Mouse (Mus musculus) hindbrain, postnatal 0 days (tissue): Measurements from ENCODE around the gene Hdac4. TPM values are rescaled to one million over a fixed set of nuclear protein-coding genes. Genes with fewer than 3 reads are reported as not detected.

ENCODE experiments used
- ATAC-seq: fragments of 200-750 bp; cut with Nextera tagmentation; 2 replicates; pipeline ENCODE4 v1.8.0; 2017; ENCODE audit warnings: mild to moderate bottlenecking, moderate TSS enrichment, moderate library complexity
- DNase-seq: peaks from one replicate; pipeline ENCODE4 v3.0.0-alpha.2; 2015; ENCODE audit warnings: low spot score
- H3K27ac ChIP-seq: fragments of 300-500 bp; sonication (generic); 2 replicates; pipeline ENCODE4 v1.5.1; 2014; ENCODE audit warnings: mild to moderate bottlenecking
- H3K27me3 ChIP-seq: fragments of 300-500 bp; sonication (generic); 2 replicates; pipeline ENCODE4 v1.6.1; 2014; ENCODE audit warnings: low read length, mixed read lengths; ENCODE audit not compliant: insufficient read depth
- H3K36me3 ChIP-seq: fragments of 300-500 bp; sonication (generic); 2 replicates; pipeline ENCODE4 v1.6.1; 2014; ENCODE audit warnings: low read length, mixed read lengths; ENCODE audit not compliant: insufficient read depth
- H3K4me1 ChIP-seq: fragments of 300-500 bp; sonication (generic); 2 replicates; pipeline ENCODE4 v1.6.1; 2014; ENCODE audit warnings: antibody characterized with exemption, low read length, mixed read lengths; ENCODE audit not compliant: insufficient read depth
- H3K4me2 ChIP-seq: fragments of 300-500 bp; sonication (generic); 2 replicates; pipeline ENCODE4 v1.6.1; 2014; ENCODE audit warnings: low read depth, mild to moderate bottlenecking, low read length, moderate library complexity, mixed read lengths
- H3K4me3 ChIP-seq: fragments of 300-500 bp; sonication (generic); 2 replicates; pipeline ENCODE4 v1.5.1; 2014; ENCODE audit warnings: low read length
- H3K9ac ChIP-seq: fragments of 300-500 bp; sonication (generic); replicated peaks from 2 replicates; pipeline ENCODE4 v1.6.1; 2014; ENCODE audit warnings: mild to moderate bottlenecking, low read length, moderate library complexity, mixed read lengths
- H3K9me3 ChIP-seq: fragments of 300-500 bp; sonication (generic); 2 replicates; pipeline ENCODE4 v1.6.1; 2016; ENCODE audit warnings: low read length, mixed read lengths
- CTCF ChIP-seq: IDR thresholded peaks from 2 replicates; pipeline ENCODE4 v1.5.1; 2016; ENCODE audit warnings: antibody characterized with exemption, control low read depth, low read depth
- WGBS: fragments of 180-500 bp; shearing (Covaris S2); extraction: QIAGEN DNeasy Blood & Tissue Kit; methylation state at CpG from one replicate; pipeline ENCODE4 v1.1.7; 2014; 5-methylcytosine and 5-hydroxymethylcytosine counted together
- polyA plus RNA-seq: library from polyadenylated mRNA; unstranded; fragments of >200 nt; fragmentation: Nextera tagmentation; extraction: Ambion mirVana; gene quantifications from 2 replicates; pipeline ENCODE4 v1.2.1, GENCODE M21; 2015
- total RNA-seq: library from RNA; depleted of rRNA; stranded (reverse); fragments of >200 nt; gene quantifications from 2 replicates; pipeline ENCODE4 v1.2.3, GENCODE M21; 2014; rRNA removed

Gene Hdac4
- total RNA-seq (67.9 and 71.2 TPM in 2 replicates), polyA plus RNA-seq (20.2 and 22.8 TPM in 2 replicates)

- Histone ChIP-seq H3K4me1 (peaks cover 6% of the 10 kb centered on the region; the same call in 1 of the 2 replicates), H3K4me3 (no peak within 1 kb of the TSS), H3K27me3 (no peaks in the 10 kb centered on the region), H3K9ac (no peak within 1 kb of the TSS), H3K9me3 (no peaks in the 10 kb centered on the region), H3K4me2 (no peak within 1 kb of the TSS), H3K27ac (no peak within 1 kb of the TSS), H3K36me3 (no peaks in the 10 kb centered on the region)
- peak; percentile 72 for ATAC-seq
- 42% methylated on average over 13 of the region's 13 CpGs for WGBS
- no peak for TF ChIP-seq CTCF
- DNase-seq, result peak; percentile 79
Measured at GRCm38 (mm10) chr1:92195360-92196149, at the start of gene Hdac4. TSS of gene Hdac4 (minus strand) at chr1:92195699.

GRCm38 (mm10) chr1:92243549-92243948, 48.0 kb upstream of the Hdac4 start:
- no peak overlapping the region for H3K4me2 ChIP-seq
- H3K4me1 ChIP-seq, result no peaks in the 10 kb centered on the region
- no peak for TF ChIP-seq CTCF
- H3K4me3 ChIP-seq, result no peak overlapping the region
- H3K9ac ChIP-seq, result no peak overlapping the region
- H3K27ac ChIP-seq, result no peak overlapping the region
- H3K27me3 ChIP-seq, result no peaks in the 10 kb centered on the region
- no peaks in the 10 kb centered on the region for H3K9me3 ChIP-seq
- no peak for ATAC-seq
- 79% methylated on average over 8 of the region's 8 CpGs for whole genome bisulfite sequencing
- no peak for DNase-seq
- no peaks in the 10 kb centered on the region for H3K36me3 ChIP-seq

GRCm38 (mm10) chr1:92240072-92240471, 44.6 kb upstream of the Hdac4 start:
- H3K27me3 ChIP-seq, result no peaks in the 10 kb centered on the region
- 79% methylated on average over 4 of the region's 4 CpGs for WGBS
- H3K4me1 ChIP-seq, result no peaks in the 10 kb centered on the region
- DNase-seq (no peak), ATAC-seq (no peak)
- no peaks in the 10 kb centered on the region for H3K36me3 ChIP-seq
- H3K4me2 ChIP-seq, result no peak overlapping the region
- no peak for TF ChIP-seq CTCF
- H3K4me3 ChIP-seq, result no peak overlapping the region
- H3K9me3 ChIP-seq, result no peaks in the 10 kb centered on the region
- no peak overlapping the region for H3K9ac ChIP-seq
- no peak overlapping the region for H3K27ac ChIP-seq

GRCm38 (mm10) chr1:92235600-92235999, 40.1 kb upstream of the Hdac4 start:
- no peak for TF ChIP-seq CTCF
- Histone ChIP-seq H3K4me2 (no peak overlapping the region), H3K4me1 (no peaks in the 10 kb centered on the region), H3K27ac (no peak overlapping the region), H3K36me3 (no peaks in the 10 kb centered on the region), H3K9me3 (no peaks in the 10 kb centered on the region), H3K9ac (no peak overlapping the region), H3K27me3 (no peaks in the 10 kb centered on the region), H3K4me3 (no peak overlapping the region)
- 88% methylated on average over 4 of the region's 4 CpGs for WGBS
- ATAC-seq (no peak), DNase-seq (no peak)

GRCm38 (mm10) chr1:92225297-92225696, 29.8 kb upstream of the Hdac4 start:
- H3K4me3 ChIP-seq, result no peak overlapping the region
- H3K27me3 ChIP-seq, result no peaks in the 10 kb centered on the region
- peaks cover 12% of the 10 kb centered on the region for H3K4me1 ChIP-seq
- H3K27ac ChIP-seq, result no peak overlapping the region
- no peaks in the 10 kb centered on the region for H3K9me3 ChIP-seq
- no peak overlapping the region for H3K4me2 ChIP-seq
- WGBS, result 80% methylated on average over 2 of the region's 2 CpGs
- ATAC-seq, result no peak
- no peak for DNase-seq
- no peak overlapping the region for H3K9ac ChIP-seq
- no peaks in the 10 kb centered on the region for H3K36me3 ChIP-seq
- TF ChIP-seq CTCF, result no peak

GRCm38 (mm10) chr1:92223956-92224891, 28.7 kb upstream of the Hdac4 start:
- Histone ChIP-seq H3K4me3 (no peak overlapping the region), H3K9ac (no peak overlapping the region), H3K36me3 (no peaks in the 10 kb centered on the region), H3K27me3 (no peaks in the 10 kb centered on the region), H3K4me2 (no peak overlapping the region), H3K27ac (peak overlapping the region; percentile 37; the same call in 1 of the 2 replicates), H3K4me1 (peaks cover 12% of the 10 kb centered on the region), H3K9me3 (no peaks in the 10 kb centered on the region)
- no peak for TF ChIP-seq CTCF
- DNase-seq (peak; percentile 74), ATAC-seq (peak; percentile 90)
- WGBS, result 8% methylated on average over 17 of the region's 17 CpGs
